Mouse (Mus musculus) stomach, embryonic 14.5 days (tissue): ENCODE data around the gene AI413582. TPM values are rescaled to one million over a fixed set of nuclear protein-coding genes. Genes with fewer than 3 reads are reported as not detected.

Experiments
- ATAC-seq: fragments of 200-750 bp; cut with Nextera tagmentation; 2 replicates; pipeline ENCODE4 v1.8.0; 2017; ENCODE audit warnings: low read depth, moderate TSS enrichment; ENCODE audit not compliant: insufficient number of reproducible peaks, insufficient read depth, low FRiP score
- H3K27ac ChIP-seq: fragments of 300-500 bp; sonication (generic); 2 replicates; pipeline ENCODE4 v1.5.1; 2014; ENCODE audit warnings: mild to moderate bottlenecking, low read length, moderate library complexity, mixed read lengths
- H3K27me3 ChIP-seq: fragments of 300-500 bp; sonication (generic); 2 replicates; pipeline ENCODE4 v1.6.1; 2014; ENCODE audit warnings: low read length, control low read depth, mixed read lengths; ENCODE audit not compliant: control insufficient read depth, insufficient read depth
- H3K36me3 ChIP-seq: fragments of 300-500 bp; sonication (generic); 2 replicates; pipeline ENCODE4 v1.6.1; 2014; ENCODE audit warnings: mild to moderate bottlenecking, control low read depth, low read length, moderate library complexity, mixed read lengths; ENCODE audit not compliant: control insufficient read depth, insufficient read depth
- H3K4me1 ChIP-seq: fragments of 300-500 bp; sonication (generic); 2 replicates; pipeline ENCODE4 v1.6.1; 2014; ENCODE audit warnings: low read length, control low read depth, mixed read lengths; ENCODE audit not compliant: control insufficient read depth, insufficient read depth
- H3K4me2 ChIP-seq: fragments of 300-500 bp; sonication (generic); replicated peaks from 2 replicates; pipeline ENCODE4 v1.6.1; 2014; ENCODE audit warnings: low read depth, low read length, control low read depth
- H3K4me3 ChIP-seq: fragments of 300-500 bp; sonication (generic); 2 replicates; pipeline ENCODE4 v1.5.1; 2014; ENCODE audit warnings: low read depth, low read length, control low read depth
- H3K9ac ChIP-seq: fragments of 300-500 bp; sonication (generic); replicated peaks from 2 replicates; pipeline ENCODE4 v1.6.1; 2014; ENCODE audit warnings: low read depth, mild to moderate bottlenecking, control low read depth, low read length, moderate library complexity, mixed read lengths
- H3K9me3 ChIP-seq: fragments of 300-500 bp; sonication (generic); 2 replicates; pipeline ENCODE4 v1.6.1; 2016; ENCODE audit warnings: low read depth, low read length, control low read depth; ENCODE audit not compliant: control insufficient read depth
- WGBS: fragments of 180-500 bp; shearing (Covaris S2); extraction: QIAGEN DNeasy Blood & Tissue Kit; methylation state at CpG from one replicate; pipeline ENCODE4 v1.1.7; 2014; 5-methylcytosine and 5-hydroxymethylcytosine counted together
- polyA plus RNA-seq: library from polyadenylated mRNA; unstranded; fragments of >200 nt; fragmentation: Nextera tagmentation; extraction: Ambion mirVana; gene quantifications from 2 replicates; pipeline ENCODE4 v1.2.1, GENCODE M21; 2014

The AI413582 gene
- 22.6 and 24.3 TPM in 2 replicates for polyA plus RNA-seq

- Histone ChIP-seq H3K9me3 (no peaks in the 10 kb centered on the region), H3K4me2 (peak within 1 kb of the TSS; percentile 90), H3K27ac (no peak within 1 kb of the TSS), H3K4me3 (peak within 1 kb of the TSS; percentile 65), H3K4me1 (peaks cover 18% of the 10 kb centered on the region; the same call in 1 of the 2 replicates), H3K36me3 (peaks cover 5% of the 10 kb centered on the region; the same call in 1 of the 2 replicates), H3K9ac (peak within 1 kb of the TSS; percentile 53), H3K27me3 (no peaks in the 10 kb centered on the region)
- under 1% methylated on average over 51 of the region's 58 CpGs for WGBS
- ATAC-seq, result peak; percentile 91
These were observed at the start of gene AI413582 for GRCm38 (mm10) chr17:27565163-27565941. TSS of gene AI413582 (minus strand) at chr17:27565756.

GRCm38 (mm10) chr17:27613016-27613415 lies 47.5 kb upstream of the AI413582 start:
- H3K27me3 ChIP-seq, result no peaks in the 10 kb centered on the region
- H3K4me2 ChIP-seq, result no peak overlapping the region
- H3K27ac ChIP-seq, result no peak overlapping the region
- ATAC-seq, result no peak
- 0 out of 2 replicates have a peak, but pooled peaks cover 11% of the 10 kb centered on the region for H3K4me1 ChIP-seq
- H3K36me3 ChIP-seq, result peaks cover 9% of the 10 kb centered on the region; the same call in 1 of the 2 replicates
- 0 out of 2 replicates have a peak, but pooled peaks cover 2% of the 10 kb centered on the region for H3K9me3 ChIP-seq
- no peak overlapping the region for H3K9ac ChIP-seq
- WGBS, result 80% methylated on average over 4 of the region's 4 CpGs
- no peak overlapping the region for H3K4me3 ChIP-seq

DNA sequence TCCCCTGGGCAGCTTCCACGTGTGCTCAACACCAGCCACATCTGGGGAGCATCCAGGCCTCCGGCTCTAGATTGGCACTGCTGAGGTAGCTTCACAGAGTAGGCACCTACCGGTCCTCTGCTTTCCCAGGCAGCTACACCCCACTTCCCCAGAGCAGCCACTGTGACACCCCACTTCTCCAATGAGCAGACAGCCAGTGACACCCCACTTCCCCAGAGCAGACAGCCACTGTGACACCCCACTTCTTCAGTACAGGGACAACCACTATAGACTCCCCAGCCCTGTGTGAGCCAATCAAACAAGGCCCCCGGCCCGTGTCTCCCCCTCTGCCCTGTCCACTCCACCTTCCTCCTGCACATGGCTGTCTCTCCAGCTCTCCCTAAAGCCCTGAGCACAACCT lies 46.4 kb upstream of the AI413582 start:
- Histone ChIP-seq H3K9me3 (0 out of 2 replicates have a peak, but pooled peaks cover 2% of the 10 kb centered on the region), H3K4me2 (no peak overlapping the region), H3K36me3 (peaks cover 9% of the 10 kb centered on the region; the same call in 1 of the 2 replicates), H3K9ac (no peak overlapping the region), H3K27ac (no peak overlapping the region), H3K4me1 (0 out of 2 replicates have a peak, but pooled peaks cover 11% of the 10 kb centered on the region), H3K4me3 (no peak overlapping the region), H3K27me3 (no peaks in the 10 kb centered on the region)
- ATAC-seq, result no peak
- 80% methylated on average over 5 of the region's 5 CpGs for WGBS

GRCm38 (mm10) chr17:27611519-27611884 lies 45.9 kb upstream of the AI413582 start:
- no peak for ATAC-seq
- Histone ChIP-seq H3K27me3 (no peaks in the 10 kb centered on the region), H3K4me2 (no peak overlapping the region), H3K36me3 (peaks cover 9% of the 10 kb centered on the region; the same call in 1 of the 2 replicates), H3K9ac (no peak overlapping the region), H3K4me1 (0 out of 2 replicates have a peak, but pooled peaks cover 11% of the 10 kb centered on the region), H3K4me3 (no peak overlapping the region), H3K9me3 (0 out of 2 replicates have a peak, but pooled peaks cover under 1% of the 10 kb centered on the region), H3K27ac (no peak overlapping the region)
- WGBS, result 52% methylated on average over 3 of the region's 3 CpGs

DNA sequence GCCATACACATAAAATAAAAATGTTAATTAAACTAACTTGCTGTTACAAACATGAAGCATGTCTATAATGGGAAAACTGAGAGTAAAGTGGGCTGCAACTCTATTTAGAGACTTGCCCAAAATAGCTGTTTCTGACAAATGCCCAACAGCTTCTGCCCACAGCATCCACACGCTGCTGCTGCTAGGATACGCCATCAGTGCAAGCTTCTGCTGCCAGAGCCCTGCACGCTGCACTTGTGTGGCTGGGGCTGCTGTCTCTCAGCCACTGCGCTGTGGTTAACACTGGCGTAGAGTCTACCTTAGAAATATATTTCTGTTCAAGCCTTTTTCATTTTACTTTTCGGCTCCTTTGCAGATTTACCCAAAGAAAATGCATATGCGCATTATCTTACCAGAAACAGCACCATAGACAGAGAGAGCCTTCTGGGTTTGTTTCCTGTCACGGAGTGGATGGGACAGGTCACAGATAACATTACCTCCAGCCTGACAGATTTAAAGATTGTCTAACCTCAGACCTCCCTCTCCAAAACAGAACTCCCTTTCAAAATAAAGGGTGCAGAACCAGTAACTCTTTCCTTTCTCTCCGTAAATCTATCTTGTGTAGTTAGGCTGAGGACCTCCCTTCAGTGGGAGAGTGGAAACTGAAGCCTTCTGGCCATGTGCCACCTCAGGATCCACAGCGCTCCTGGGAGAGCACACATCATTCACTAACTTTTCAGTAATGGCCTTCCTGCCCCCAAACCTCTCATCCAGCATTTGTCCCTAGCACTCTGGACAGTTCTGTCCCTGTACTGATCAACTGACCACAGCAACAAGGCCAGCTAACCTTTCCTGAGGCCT lies 45.3 kb upstream of the AI413582 start:
- Histone ChIP-seq H3K9me3 (no peaks in the 10 kb centered on the region), H3K9ac (no peak overlapping the region), H3K4me2 (no peak overlapping the region), H3K27ac (no peak overlapping the region), H3K4me1 (0 out of 2 replicates have a peak, but pooled peaks cover 11% of the 10 kb centered on the region), H3K4me3 (no peak overlapping the region), H3K36me3 (peaks cover 9% of the 10 kb centered on the region; the same call in 1 of the 2 replicates), H3K27me3 (no peaks in the 10 kb centered on the region)
- 77% methylated on average over 10 of the region's 10 CpGs for WGBS
- ATAC-seq, result no peak

DNA sequence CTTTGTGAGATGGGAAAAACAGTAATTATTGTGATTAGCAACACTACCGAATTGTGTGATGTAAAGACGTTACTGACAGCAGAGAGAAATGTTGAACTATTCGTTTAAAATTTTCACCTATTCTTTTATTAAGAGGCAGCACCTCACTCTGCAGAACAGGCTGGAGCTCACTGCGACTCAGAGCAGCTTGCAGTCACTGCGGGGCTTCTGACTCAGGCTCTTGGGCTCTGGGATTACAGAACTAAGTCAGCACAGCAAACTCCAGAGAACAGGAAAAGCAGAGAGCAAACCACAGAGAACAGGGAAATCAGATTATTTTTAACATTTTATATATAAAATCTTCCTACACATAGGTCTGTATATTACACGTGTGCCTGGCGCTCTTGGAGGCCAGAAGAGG lies 44.0 kb upstream of the AI413582 start:
- Histone ChIP-seq H3K4me1 (0 out of 2 replicates have a peak, but pooled peaks cover 11% of the 10 kb centered on the region), H3K4me2 (no peak overlapping the region), H3K27me3 (no peaks in the 10 kb centered on the region), H3K36me3 (peaks cover 9% of the 10 kb centered on the region; the same call in 1 of the 2 replicates), H3K9ac (no peak overlapping the region), H3K27ac (no peak overlapping the region), H3K4me3 (no peak overlapping the region), H3K9me3 (no peaks in the 10 kb centered on the region)
- WGBS, result 88% methylated on average over 7 of the region's 7 CpGs
- no peak for ATAC-seq

- Histone ChIP-seq H3K36me3 (no peaks in the 10 kb centered on the region), H3K27ac (no peak overlapping the region), H3K4me3 (no peak overlapping the region), H3K27me3 (no peaks in the 10 kb centered on the region), H3K9ac (no peak overlapping the region), H3K4me2 (no peak overlapping the region), H3K4me1 (no peaks in the 10 kb centered on the region), H3K9me3 (no peaks in the 10 kb centered on the region)
- no peak for ATAC-seq
- whole genome bisulfite sequencing, result 80% methylated on average over 21 of the region's 21 CpGs
These were observed 38.1 kb upstream of the AI413582 start for GRCm38 (mm10) chr17:27603522-27604234.

GRCm38 (mm10) chr17:27603036-27603435 lies 37.5 kb upstream of the AI413582 start:
- ATAC-seq, result no peak
- no peak overlapping the region for H3K27ac ChIP-seq
- H3K4me1 ChIP-seq, result no peaks in the 10 kb centered on the region
- no peaks in the 10 kb centered on the region for H3K9me3 ChIP-seq
- no peak overlapping the region for H3K4me3 ChIP-seq
- H3K27me3 ChIP-seq, result no peaks in the 10 kb centered on the region
- H3K36me3 ChIP-seq, result no peaks in the 10 kb centered on the region
- no peak overlapping the region for H3K9ac ChIP-seq
- H3K4me2 ChIP-seq, result no peak overlapping the region
- WGBS, result 86% methylated on average over 2 of the region's 2 CpGs
